Mouse (Mus musculus) MEL (cell line): ENCODE results near the gene Ttc1. TPM values are rescaled to one million over a fixed set of nuclear protein-coding genes. Genes with fewer than 3 reads are reported as not detected.

Source experiments
- DNase-seq: peaks from one replicate; pipeline ENCODE4 v3.0.0; 2011; ENCODE audit warnings: low read depth, low spot score
- H3K27ac ChIP-seq: 2 replicates; pipeline ENCODE4 v1.5.1; 2012; ENCODE audit warnings: low read depth, mild to moderate bottlenecking, control low read depth, low read length, moderate library complexity; ENCODE audit not compliant: control insufficient read depth
- H3K27me3 ChIP-seq, 2 experiments: fragments of 150-350 bp in 1 of 2; sonication (generic) in 1 of 2; 2 replicates each; pipeline ENCODE4 v1.6.1; 2012; ENCODE audit warnings: low read length in 2 of 2, mild to moderate bottlenecking in 2 of 2, improper control_type of control experiment in 1 of 2, moderate library complexity in 1 of 2; ENCODE audit not compliant: insufficient read depth in 2 of 2, control insufficient read depth in 1 of 2
- H3K36me3 ChIP-seq, 2 experiments: 2 replicates each; pipeline ENCODE4 v1.6.1; 2012 to 2014; ENCODE audit warnings: low read length in 2 of 2, improper control_type of control experiment in 1 of 2, inconsistent platforms in 1 of 2, mild to moderate bottlenecking in 1 of 2; ENCODE audit not compliant: insufficient read depth in 2 of 2, control insufficient read depth in 1 of 2
- H3K4me1 ChIP-seq, 2 experiments: fragments of 150-350 bp in 1 of 2; sonication (generic) in 1 of 2; 2 replicates each; pipeline ENCODE4 v1.6.1; 2012; ENCODE audit warnings: low read length in 2 of 2, improper control_type of control experiment in 1 of 2, mild to moderate bottlenecking in 1 of 2; ENCODE audit not compliant: insufficient read depth in 2 of 2, control insufficient read depth in 1 of 2
- H3K4me3 ChIP-seq, 2 experiments: fragments of 150-350 bp in 1 of 2; sonication (generic) in 1 of 2; 2 replicates each; pipeline ENCODE4 v1.5.1; 2012; ENCODE audit warnings: low read depth in 2 of 2, low read length in 2 of 2, mild to moderate bottlenecking in 2 of 2, moderate library complexity in 2 of 2, control low read depth in 1 of 2, improper control_type of control experiment in 1 of 2; ENCODE audit not compliant: control insufficient read depth in 1 of 2, insufficient read depth in 1 of 2
- H3K79me2 ChIP-seq: 2 replicates; pipeline ENCODE4 v1.6.1; 2012; ENCODE audit warnings: mild to moderate bottlenecking, low read length, moderate library complexity; ENCODE audit not compliant: control insufficient read depth, poor library complexity, insufficient read depth
- H3K9ac ChIP-seq: 2 replicates; pipeline ENCODE4 v1.6.1; 2012; ENCODE audit warnings: low read depth, mild to moderate bottlenecking, control low read depth, low read length, moderate library complexity; ENCODE audit not compliant: control insufficient read depth, poor library complexity, severe bottlenecking
- H3K9me3 ChIP-seq: fragments of 150-350 bp; sonication (generic); replicated peaks from 2 replicates; pipeline ENCODE4 v1.6.1; 2012; ENCODE audit warnings: mild to moderate bottlenecking, low read length, improper control_type of control experiment, moderate library complexity; ENCODE audit not compliant: insufficient read depth
- BHLHE40 ChIP-seq: IDR thresholded peaks from 2 replicates; pipeline ENCODE4 v1.6.1; 2012; ENCODE audit warnings: low read depth, mild to moderate bottlenecking, inconsistent platforms, low read length, improper control_type of control experiment, borderline replicate concordance
- CHD1 ChIP-seq: IDR thresholded peaks from 2 replicates; pipeline ENCODE4 v1.6.1; 2012; ENCODE audit warnings: low read depth, mild to moderate bottlenecking, inconsistent platforms, low read length, improper control_type of control experiment
- CHD2 ChIP-seq: IDR thresholded peaks from 2 replicates; pipeline ENCODE4 v1.6.1; 2011; ENCODE audit warnings: low read length, improper control_type of control experiment
- CTCF ChIP-seq, 3 experiments: IDR thresholded peaks in 2 of 3; conservative IDR thresholded peaks in 1 of 3; 2 replicates each; pipeline ENCODE4 v1.5.1; 2011 to 2012; ENCODE audit warnings: low read length in 3 of 3, low read depth in 2 of 3, mild to moderate bottlenecking in 2 of 3, improper control_type of control experiment in 1 of 3, inconsistent platforms in 1 of 3, mixed read lengths in 1 of 3, moderate library complexity in 1 of 3; ENCODE audit not compliant: control insufficient read depth in 1 of 3, insufficient read depth in 1 of 3, poor library complexity in 1 of 3, severe bottlenecking in 1 of 3
- E2F4 ChIP-seq: IDR thresholded peaks from 2 replicates; pipeline ENCODE4 v1.6.1; 2011; ENCODE audit warnings: low read depth, low read length, improper control_type of control experiment, borderline replicate concordance
- EP300 ChIP-seq, 2 experiments: IDR thresholded peaks; 2 replicates each; pipeline ENCODE4 v1.6.1; 2011; ENCODE audit warnings: improper control_type of control experiment in 2 of 2, low read length in 2 of 2, low read depth in 1 of 2, mild to moderate bottlenecking in 1 of 2
- ETS1 ChIP-seq: IDR thresholded peaks from 2 replicates; pipeline ENCODE4 v1.6.1; 2012; ENCODE audit warnings: low read depth, mild to moderate bottlenecking, inconsistent platforms, low read length, improper control_type of control experiment, moderate library complexity
- GABPA ChIP-seq: IDR thresholded peaks from 2 replicates; pipeline ENCODE4 v1.6.1; 2012; ENCODE audit warnings: low read depth, mild to moderate bottlenecking, inconsistent platforms, low read length, improper control_type of control experiment, moderate library complexity
- GATA1 ChIP-seq: IDR thresholded peaks from 2 replicates; pipeline ENCODE4 v1.6.1; 2011; ENCODE audit warnings: low read depth, low read length, improper control_type of control experiment
- JUND ChIP-seq: IDR thresholded peaks from 2 replicates; pipeline ENCODE4 v1.6.1; 2011; ENCODE audit warnings: low read depth, mild to moderate bottlenecking, improper control_type of control experiment, low read length
- MAFK ChIP-seq: IDR thresholded peaks from 2 replicates; pipeline ENCODE4 v1.6.1; 2011; ENCODE audit warnings: low read depth, mild to moderate bottlenecking, low read length, improper control_type of control experiment, borderline replicate concordance
- MAX ChIP-seq: IDR thresholded peaks from 2 replicates; pipeline ENCODE4 v1.6.1; 2011; ENCODE audit warnings: low read length, improper control_type of control experiment
- MAZ ChIP-seq: IDR thresholded peaks from 2 replicates; pipeline ENCODE4 v1.6.1; 2012; ENCODE audit warnings: low read depth, mild to moderate bottlenecking, inconsistent platforms, low read length, improper control_type of control experiment
- MXI1 ChIP-seq: IDR thresholded peaks from 2 replicates; pipeline ENCODE4 v1.6.1; 2011; ENCODE audit warnings: mild to moderate bottlenecking, low read depth, low read length, improper control_type of control experiment
- MYB ChIP-seq: IDR thresholded peaks from 2 replicates; pipeline ENCODE4 v1.6.1; 2011; ENCODE audit warnings: mild to moderate bottlenecking, low read depth, low read length, improper control_type of control experiment
- MYC ChIP-seq: IDR thresholded peaks from 2 replicates; pipeline ENCODE4 v1.6.1; 2011; ENCODE audit warnings: low read depth, mild to moderate bottlenecking, low read length, improper control_type of control experiment, moderate library complexity
- NELFE ChIP-seq: IDR thresholded peaks from 2 replicates; pipeline ENCODE4 v1.6.1; 2011; ENCODE audit warnings: low read depth, low read length, improper control_type of control experiment
- NRF1 ChIP-seq: IDR thresholded peaks from 2 replicates; pipeline ENCODE4 v1.6.1; 2014; ENCODE audit warnings: low read depth, mild to moderate bottlenecking, inconsistent platforms, low read length, improper control_type of control experiment, moderate library complexity; ENCODE audit not compliant: poor library complexity, insufficient read depth, severe bottlenecking
- POLR2A ChIP-seq, 2 experiments: IDR thresholded peaks; 2 replicates each; pipeline ENCODE4 v1.6.1; 2011 to 2012; ENCODE audit warnings: low read length in 2 of 2, mild to moderate bottlenecking in 2 of 2, control low read depth in 1 of 2, improper control_type of control experiment in 1 of 2, low read depth in 1 of 2, moderate library complexity in 1 of 2; ENCODE audit not compliant: control insufficient read depth in 1 of 2, insufficient read depth in 1 of 2, poor library complexity in 1 of 2
- POLR2AphosphoS2 ChIP-seq: IDR thresholded peaks from 2 replicates; pipeline ENCODE4 v1.6.1; 2011; ENCODE audit warnings: low read length, improper control_type of control experiment
- POLR2AphosphoS5 ChIP-seq: IDR thresholded peaks from 2 replicates; pipeline ENCODE4 v1.6.1; 2012; ENCODE audit warnings: low read depth, borderline replicate concordance, mild to moderate bottlenecking, inconsistent platforms, low read length, moderate library complexity, mixed read lengths
- RCOR1 ChIP-seq: IDR thresholded peaks from 2 replicates; pipeline ENCODE4 v1.6.1; 2012; ENCODE audit warnings: low read depth, mild to moderate bottlenecking, inconsistent platforms, low read length, improper control_type of control experiment
- SMC3 ChIP-seq: IDR thresholded peaks from 2 replicates; pipeline ENCODE4 v1.6.1; 2011; ENCODE audit warnings: low read depth, low read length, improper control_type of control experiment
- TAL1 ChIP-seq: IDR thresholded peaks from 2 replicates; pipeline ENCODE4 v1.6.1; 2012; ENCODE audit warnings: mild to moderate bottlenecking, inconsistent platforms, low read length, moderate library complexity, mixed read lengths
- TBP ChIP-seq: IDR thresholded peaks from 2 replicates; pipeline ENCODE4 v1.8.0; 2011; ENCODE audit warnings: low read depth, low read length, improper control_type of control experiment
- TCF12 ChIP-seq: IDR thresholded peaks from 2 replicates; pipeline ENCODE4 v1.6.1; 2014; ENCODE audit warnings: low read depth, mild to moderate bottlenecking, inconsistent platforms, low read length, improper control_type of control experiment, moderate library complexity
- UBTF ChIP-seq: IDR thresholded peaks from 2 replicates; pipeline ENCODE4 v1.6.1; 2012; ENCODE audit warnings: low read depth, mild to moderate bottlenecking, inconsistent platforms, low read length, improper control_type of control experiment, moderate library complexity, borderline replicate concordance; ENCODE audit not compliant: insufficient read depth
- USF1 ChIP-seq: IDR thresholded peaks from 2 replicates; pipeline ENCODE4 v1.6.1; 2014; ENCODE audit warnings: low read depth, mild to moderate bottlenecking, inconsistent platforms, low read length, improper control_type of control experiment, moderate library complexity
- USF2 ChIP-seq, 2 experiments: IDR thresholded peaks; 2 replicates each; pipeline ENCODE4 v1.6.1; 2011 to 2012; ENCODE audit warnings: improper control_type of control experiment in 2 of 2, low read length in 2 of 2, borderline replicate concordance in 1 of 2, inconsistent platforms in 1 of 2, low read depth in 1 of 2, mild to moderate bottlenecking in 1 of 2; ENCODE audit not compliant: insufficient read depth in 1 of 2
- ZC3H11A ChIP-seq: IDR thresholded peaks from 2 replicates; pipeline ENCODE4 v1.6.1; 2012; ENCODE audit warnings: low read depth, mild to moderate bottlenecking, inconsistent platforms, low read length, improper control_type of control experiment
- ZKSCAN1 ChIP-seq: IDR thresholded peaks from 2 replicates; pipeline ENCODE4 v1.6.1; 2012; ENCODE audit warnings: low read depth, mild to moderate bottlenecking, inconsistent platforms, low read length, improper control_type of control experiment, moderate library complexity
- ZMIZ1 ChIP-seq: IDR thresholded peaks from 2 replicates; pipeline ENCODE4 v1.6.1; 2012; ENCODE audit warnings: low read depth, mild to moderate bottlenecking, inconsistent platforms, low read length, improper control_type of control experiment, moderate library complexity
- ZNF384 ChIP-seq: IDR thresholded peaks from 2 replicates; pipeline ENCODE4 v1.6.1; 2012; ENCODE audit warnings: low read depth, mild to moderate bottlenecking, inconsistent platforms, low read length, improper control_type of control experiment
- polyA plus RNA-seq, 2 experiments: library from polyadenylated mRNA; stranded (reverse) in 1 of 2; unstranded in 1 of 2; fragments of >175 nt in 1 of 2; fragments of >200 nt in 1 of 2; gene quantifications; 2 replicates each; pipeline versions ENCODE4 v1.2.1 to v1.2.4; 2012; ENCODE audit warnings: low replicate concordance in 2 of 2, low read depth in 1 of 2; ENCODE audit not compliant: insufficient read length in 2 of 2, insufficient read depth in 1 of 2, missing spikeins in 1 of 2
- total RNA-seq: library from RNA; depleted of rRNA; stranded (reverse); fragments of 300-350 nt; gene quantifications from 2 replicates; pipeline ENCODE4 v1.2.3, GENCODE M21; 2012; rRNA removed

Ttc1 gene
- total RNA-seq, result 111 and 117 TPM in 2 replicates
- 10 to 100 TPM in 1 of 2 experiments, not detected in 1; 68.6 TPM for polyA plus RNA-seq

GRCm38 (mm10) chr11:43747233-43748226 is at the start of gene Ttc1:
Gene Ttc1, minus strand, starts transcription at chr11:43748008.
- Histone ChIP-seq H3K4me1 (peaks cover 0 to 7% of the 10 kb centered on the region in 2 experiments; a peak in 2 of 4 replicates), H3K36me3 (peaks cover 10 to 12% of the 10 kb centered on the region in 2 experiments), H3K4me3 (peak within 1 kb of the TSS; percentile 71 to 90), H3K9me3 (no peaks in the 10 kb centered on the region), H3K79me2 (peaks cover 15% of the 10 kb centered on the region), H3K27ac (peak within 1 kb of the TSS; percentile 35), H3K9ac (peak within 1 kb of the TSS; percentile 81), H3K27me3 (no peaks in the 10 kb centered on the region; a peak in 1 of 4 replicates)
- peak; percentile 100 for DNase-seq
- no peak for TF ChIP-seq ZKSCAN1
- peak; percentile 82 for TF ChIP-seq CHD2
- peak; percentile 43; the same call in 1 of the 2 replicates for TF ChIP-seq GABPA
- peak; percentile 7; the same call in 1 of the 2 replicates for TF ChIP-seq MAX
- no peak for TF ChIP-seq CTCF (IDR thresholded peaks at IDR 0.05 in 2 of 3, conservative IDR thresholded peaks at IDR 0.05 in 1 of 3; ENCODE audit: control insufficient read depth in 1 of 3, insufficient read depth in 1 of 3, low read depth in 2 of 3, low read length in 3 of 3, poor library complexity in 1 of 3, severe bottlenecking in 1 of 3)
- no peak for TF ChIP-seq JUND
- peak; percentile 75 for TF ChIP-seq TCF12
- peak; percentile 90 for TF ChIP-seq TBP
- TF ChIP-seq USF1, result peak; percentile 73
- TF ChIP-seq EP300 (IDR thresholded peaks at IDR 0.05; ENCODE audit: low read depth in 1 of 2, low read length in 2 of 2), result peak in 1 of 2 experiments; percentile 19; a peak in 1 of 4 replicates
- peak; percentile 93 to 98 for TF ChIP-seq POLR2A (IDR thresholded peaks at IDR 0.05; ENCODE audit: control insufficient read depth in 1 of 2, insufficient read depth in 1 of 2, low read depth in 1 of 2, low read length in 2 of 2, poor library complexity in 1 of 2)
- no peak for TF ChIP-seq GATA1
- TF ChIP-seq ZNF384, result no peak
- no peak for TF ChIP-seq MYB
- peak; percentile 87; the same call in 1 of the 2 replicates for TF ChIP-seq ETS1
- no peak; the same call in none of the 2 replicates for TF ChIP-seq MXI1
- TF ChIP-seq UBTF, result no peak
- TF ChIP-seq MAZ, result peak; percentile 39; the same call in 1 of the 2 replicates
- TF ChIP-seq NELFE, result peak; percentile 93
- TF ChIP-seq RCOR1, result no peak
- no peak for TF ChIP-seq ZC3H11A
- TF ChIP-seq SMC3, result no peak
- TF ChIP-seq TAL1, result no peak
- TF ChIP-seq USF2 (IDR thresholded peaks at IDR 0.05; ENCODE audit: borderline replicate concordance in 1 of 2, insufficient read depth in 1 of 2, low read depth in 1 of 2, low read length in 2 of 2), result no peak
- 0 out of 2 replicates have a peak, but pooled peaks have one; percentile 54 for TF ChIP-seq MYC
- peak; percentile 70; the same call in 1 of the 2 replicates for TF ChIP-seq ZMIZ1
- TF ChIP-seq POLR2AphosphoS2, result peak; percentile 86; the same call in 1 of the 2 replicates
- TF ChIP-seq NRF1, result 0 out of 2 replicates have a peak, but pooled peaks have one; percentile 31
- 0 out of 2 replicates have a peak, but pooled peaks have one; percentile 36 for TF ChIP-seq CHD1
- no peak for TF ChIP-seq MAFK
- peak; percentile 57; the same call in 1 of the 2 replicates for TF ChIP-seq BHLHE40
- TF ChIP-seq POLR2AphosphoS5, result no peak
- TF ChIP-seq E2F4, result peak; percentile 76; the same call in 1 of the 2 replicates
